Comparison of ENCODE assay signal across 25 mouse cellular contexts in genomic region chr7:38206564-38206963, GRCm38 (mm10). TPM values are rescaled to one million over a fixed set of nuclear protein-coding genes. Genes with fewer than 3 reads are reported as not detected.
DNase-seq lines count a peak whose midpoint lies in the region; ATAC-seq and TF ChIP-seq lines count a peak whose summit lies in the region.
"Had no signal": no experiment of that assay in that cellular context is flagged by ENCODE, and none has a peak within 500 bp of the region (broad histone marks: within the 10 kb centered on the region; RNA-seq: fewer than 3 reads in every experiment).

No protein-coding gene starts in this region.

- peaks cover 4% of the 10 kb centered on the region; the same call in 1 of the 2 replicates for H3K9me3 ChIP-seq in megakaryocyte, embryonic 14.5 days
- H3K9me3 ChIP-seq: embryonic facial prominence, embryonic 13.5 days; embryonic facial prominence, embryonic 15.5 days; G1E had no signal

- POLR2A ChIA-PET in Patski (lab: Charles Lee), result no interaction called here

- no peak for TF ChIP-seq CTCF in Patski (IDR thresholded peaks at IDR 0.05)

- H3K36me3 ChIP-seq in megakaryocyte, embryonic 14.5 days (replicated peaks; ENCODE audit: low read length), result peaks cover 22% of the 10 kb centered on the region
- H3K36me3 ChIP-seq: embryonic facial prominence, embryonic 13.5 days; embryonic facial prominence, embryonic 15.5 days; G1E had no signal

- ATAC-seq in megakaryocyte, adult 5-6 weeks (ENCODE audit: poor library complexity, severe bottlenecking), result no peak
- peak; percentile 85 for ATAC-seq in Patski
- ATAC-seq: activated CD4-positive, CD25-positive, alpha-beta regulatory T cell, adult 4 months; CD4-positive, CD25-positive, alpha-beta regulatory T cell, adult 4 months; forebrain, embryonic 13.5 days; forebrain, embryonic 16.5 days had no signal

- peak; percentile 58 for DNase-seq in 3134 (ENCODE audit: extremely low read depth, insufficient read length, low spot score)
- peak; percentile 77 for DNase-seq in Muller cell, postnatal 12 days (ENCODE audit: inconsistent ontology term)
- DNase-seq in Patski (ENCODE audit: low read depth, low spot score), result peak; percentile 68
- no peak for DNase-seq in layer of hippocampus, postnatal 14 days (ENCODE audit: low spot score in 2 of 2)
- no peak for DNase-seq in lung, postnatal 14 days
- no peak for DNase-seq in MN1 (ENCODE audit: low spot score)
- DNase-seq: adrenal gland, adult 8-10 months; adrenal gland, postnatal 14 days; adrenal gland, postnatal 36 days; cerebellum, adult 11-12 months; cerebellum, adult 2 months; cerebellum, adult 9-11 months; cerebellum, postnatal 14 days; cerebellum, postnatal 36 days; embryo, embryonic 11 days had no signal

- peaks cover 39% of the 10 kb centered on the region for H3K4me1 ChIP-seq in megakaryocyte, embryonic 14.5 days
- H3K4me1 ChIP-seq: embryonic facial prominence, embryonic 13.5 days; embryonic facial prominence, embryonic 15.5 days; forebrain, embryonic 13.5 days had no signal

- peak overlapping the region; percentile 21 for H3K4me3 ChIP-seq in megakaryocyte, embryonic 14.5 days (replicated peaks)
- H3K4me3 ChIP-seq: embryonic facial prominence, embryonic 13.5 days; embryonic facial prominence, embryonic 15.5 days; forebrain, embryonic 13.5 days had no signal

- CTCF ChIA-PET in Patski (lab: Charles Lee), result interaction anchor here (1.6 to 2.7 kb wide), 2 partner anchors 11 to 60 kb away, joined by 4 to 7 read pairs; no protein-coding TSS in a partner anchor

- no peaks in the 10 kb centered on the region for H3K27me3 ChIP-seq in megakaryocyte, embryonic 14.5 days (replicated peaks)
- H3K27me3 ChIP-seq in Patski, result no peaks in the 10 kb centered on the region
- H3K27me3 ChIP-seq: CH12.LX; embryonic facial prominence, embryonic 13.5 days; embryonic facial prominence, embryonic 15.5 days had no signal

- in situ Hi-C loops in Patski (cut with MboI; ENCODE audit: low pct_unique_long_range_greater_than_20kb), result no loop called here

RNA-seq across cellular contexts. Expression of gene Plekhf1, which starts 21.3 kb away (rescaled TPM):
- polyA plus RNA-seq in megakaryocyte, embryonic 14.5 days (2012; ENCODE audit: insufficient read depth, low replicate concordance), result 0.97 and 2.8 TPM in 2 replicates
- total RNA-seq in megakaryocyte, adult 5-6 weeks (2015), result 0.43 and 0.74 TPM in 2 replicates
- total RNA-seq in megakaryocyte, adult 5-6 weeks (2017), result 1.0 and 1.3 TPM in 2 replicates
- 18.4 TPM for polyA plus RNA-seq in Patski (2021)
- total RNA-seq in layer of hippocampus, postnatal 14 days (2021), result 1 to 10 TPM; 2.8 to 3.1 TPM

RNA-seq across cellular contexts. Expression of gene 1600014C10Rik, which starts 23.5 kb away (rescaled TPM):
- 2.2 and 22.1 TPM in 2 replicates for polyA plus RNA-seq in megakaryocyte, embryonic 14.5 days (2012; ENCODE audit: insufficient read depth, low replicate concordance)
- 25.9 and 34.5 TPM in 2 replicates for total RNA-seq in megakaryocyte, adult 5-6 weeks (2015)
- total RNA-seq in megakaryocyte, adult 5-6 weeks (2017), result 39.5 and 40.5 TPM in 2 replicates
- 25.0 TPM for polyA plus RNA-seq in Patski (2021)
- total RNA-seq in layer of hippocampus, postnatal 14 days (2021), result 10 to 100 TPM; 17.4 to 20.6 TPM

Comparison
In these comparisons a context has a peak if more than half of its experiments do, and no peak if none do; other contexts are left out.
1. DNase-seq: peak in 3134 (single experiment), Muller cell, postnatal 12 days (single experiment) and Patski (single experiment); none in layer of hippocampus, postnatal 14 days (0 of 2), lung, postnatal 14 days (single experiment) and MN1 (single experiment).